Mouse (Mus musculus): ENCODE measurements around the gene Ush1c.

Gene Ush1c

GRCm38 (mm10) chr7:46238346-46238745 lies at the start of gene Ush1c:
TSS of gene Ush1c (minus strand) at chr7:46238503.
- in situ Hi-C loops (cut with MboI; ENCODE audit: low pct_unique_long_range_greater_than_20kb in 1 of 2, low sequenced_read_pairs in 2 of 2, unreplicated experiment in 1 of 2) = no loop called here

- in situ Hi-C loops (cut with MboI; ENCODE audit: low pct_unique_long_range_greater_than_20kb in 1 of 2, low sequenced_read_pairs in 2 of 2, unreplicated experiment in 1 of 2) = no loop called here
These were observed 48.7 kb upstream of the Ush1c start for GRCm38 (mm10) chr7:46287051-46287450.

- in situ Hi-C loops (cut with MboI; ENCODE audit: low pct_unique_long_range_greater_than_20kb in 1 of 2, low sequenced_read_pairs in 2 of 2, unreplicated experiment in 1 of 2) = no loop called here
These were observed 48.1 kb upstream of the Ush1c start for GRCm38 (mm10) chr7:46286391-46286790.

DNA sequence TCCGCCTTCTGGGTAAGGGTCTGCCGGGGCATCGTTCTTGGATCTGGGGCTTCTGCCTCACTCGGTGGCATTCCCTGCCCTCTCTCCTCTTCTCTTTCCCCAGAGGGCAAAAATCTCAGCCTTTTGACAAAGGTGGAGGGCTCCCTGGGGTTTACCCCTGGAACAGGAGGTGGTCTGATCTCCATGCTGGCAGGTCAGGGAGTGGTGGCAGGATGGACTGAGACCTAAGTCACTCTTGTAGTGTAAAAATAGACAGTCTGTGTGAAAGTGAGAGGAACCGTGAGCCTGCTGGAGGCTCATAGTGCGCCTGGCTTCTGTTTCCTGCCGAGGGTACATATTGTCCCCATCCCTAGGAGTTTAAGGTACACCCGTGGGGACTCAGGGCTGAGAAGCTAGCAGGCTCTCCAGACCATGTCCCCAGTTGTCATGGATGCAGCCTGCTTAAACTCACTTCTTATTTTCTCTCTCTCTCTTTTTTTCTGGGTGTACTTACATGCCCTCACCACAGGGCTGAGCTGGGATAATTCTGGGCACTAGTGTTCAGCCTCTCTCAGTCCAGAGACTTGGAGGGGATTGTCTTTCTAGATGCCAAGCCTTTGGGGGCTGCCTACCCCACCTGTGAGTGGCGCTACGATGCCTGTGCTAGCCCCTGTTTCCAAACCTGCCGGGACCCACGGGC lies 47.0 kb upstream of the Ush1c start:
- in situ Hi-C loops (cut with MboI; ENCODE audit: low pct_unique_long_range_greater_than_20kb in 1 of 2, low sequenced_read_pairs in 2 of 2, unreplicated experiment in 1 of 2) = no loop called here

- in situ Hi-C loops (cut with MboI; ENCODE audit: low pct_unique_long_range_greater_than_20kb in 1 of 2, low sequenced_read_pairs in 2 of 2, unreplicated experiment in 1 of 2) = no loop called here
These were observed 45.4 kb upstream of the Ush1c start for GRCm38 (mm10) chr7:46283681-46284080.

- in situ Hi-C loops (cut with MboI; ENCODE audit: low pct_unique_long_range_greater_than_20kb in 1 of 2, low sequenced_read_pairs in 2 of 2, unreplicated experiment in 1 of 2) = no loop called here
These were observed 44.0 kb upstream of the Ush1c start for GRCm38 (mm10) chr7:46282276-46282675.

- in situ Hi-C loops (cut with MboI; ENCODE audit: low pct_unique_long_range_greater_than_20kb in 1 of 2, low sequenced_read_pairs in 2 of 2, unreplicated experiment in 1 of 2) = no loop called here
These were observed 42.6 kb upstream of the Ush1c start for GRCm38 (mm10) chr7:46280896-46281295.

- in situ Hi-C loops (cut with MboI; ENCODE audit: low pct_unique_long_range_greater_than_20kb in 1 of 2, low sequenced_read_pairs in 2 of 2, unreplicated experiment in 1 of 2) = loop anchor here in 1 of 2 experiments (5.0 kb wide), 1 partner anchor 97 kb away; the partner anchor contains the start of gene Myod1
These were observed 41.6 kb upstream of the Ush1c start for GRCm38 (mm10) chr7:46279946-46280345.

DNA sequence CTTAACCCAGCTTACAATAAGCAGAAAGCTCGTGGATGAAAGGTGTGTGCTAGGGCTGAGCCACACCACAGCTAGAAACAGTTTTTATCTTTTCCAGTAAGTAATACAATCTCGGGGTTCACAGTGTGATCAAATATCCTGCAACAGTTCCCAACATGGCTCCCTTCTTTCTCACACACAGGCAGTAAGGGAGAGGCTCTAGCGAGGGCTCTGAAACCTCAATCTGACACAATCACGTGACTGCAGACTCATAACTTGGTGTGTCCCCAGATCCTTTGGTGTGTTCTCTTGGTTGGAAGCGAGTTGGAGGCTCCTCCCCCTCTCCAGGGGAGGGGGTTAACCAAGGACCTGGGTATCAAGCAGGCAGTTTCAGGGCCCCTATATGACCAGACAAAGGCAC lies 37.9 kb upstream of the Ush1c start:
- in situ Hi-C loops (cut with MboI; ENCODE audit: low pct_unique_long_range_greater_than_20kb in 1 of 2, low sequenced_read_pairs in 2 of 2, unreplicated experiment in 1 of 2) = loop anchor here in 1 of 2 experiments (5.0 kb wide), 1 partner anchor 101 kb away; the partner anchor contains the start of gene Myod1

DNA sequence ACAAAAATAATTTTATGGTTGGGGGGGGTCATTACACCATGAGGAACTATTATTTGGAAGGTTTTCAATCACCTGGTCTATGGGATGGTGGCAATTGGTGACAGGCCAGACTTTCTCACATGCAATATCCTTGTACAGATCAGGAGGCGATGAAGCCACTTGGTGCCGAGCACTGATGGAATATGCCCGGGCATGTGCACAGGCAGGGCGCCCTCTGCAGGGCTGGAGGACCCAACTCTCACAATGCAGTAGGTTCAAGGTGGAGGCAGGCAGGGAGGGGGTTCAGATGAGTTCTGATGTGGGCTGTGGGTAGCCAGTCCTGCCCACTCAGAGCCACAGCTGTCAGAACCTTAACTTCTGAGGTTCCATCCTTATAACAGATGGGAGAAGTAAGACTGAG lies 13.5 kb upstream of the Ush1c start:
- in situ Hi-C loops (cut with MboI; ENCODE audit: low pct_unique_long_range_greater_than_20kb in 1 of 2, low sequenced_read_pairs in 2 of 2, unreplicated experiment in 1 of 2) = no loop called here

GRCm38 (mm10) chr7:46247606-46248005 lies 9.3 kb upstream of the Ush1c start:
- in situ Hi-C loops (cut with MboI; ENCODE audit: low pct_unique_long_range_greater_than_20kb in 1 of 2, low sequenced_read_pairs in 2 of 2, unreplicated experiment in 1 of 2) = no loop called here

- in situ Hi-C loops (cut with MboI; ENCODE audit: low pct_unique_long_range_greater_than_20kb in 1 of 2, low sequenced_read_pairs in 2 of 2, unreplicated experiment in 1 of 2) = no loop called here
These were observed 8.6 kb upstream of the Ush1c start for GRCm38 (mm10) chr7:46246876-46247275.

GRCm38 (mm10) chr7:46240696-46241095 lies 2.4 kb upstream of the Ush1c start, which contains the start of gene Otog:
TSS of gene Otog (plus strand) at chr7:46240987.
- in situ Hi-C loops (cut with MboI; ENCODE audit: low pct_unique_long_range_greater_than_20kb in 1 of 2, low sequenced_read_pairs in 2 of 2, unreplicated experiment in 1 of 2) = no loop called here

GRCm38 (mm10) chr7:46240091-46240490 lies 1.8 kb upstream of the Ush1c start:
- in situ Hi-C loops (cut with MboI; ENCODE audit: low pct_unique_long_range_greater_than_20kb in 1 of 2, low sequenced_read_pairs in 2 of 2, unreplicated experiment in 1 of 2) = no loop called here

- in situ Hi-C loops (cut with MboI; ENCODE audit: low pct_unique_long_range_greater_than_20kb in 1 of 2, low sequenced_read_pairs in 2 of 2, unreplicated experiment in 1 of 2) = no loop called here
These were observed 1.1 kb downstream of the Ush1c start for GRCm38 (mm10) chr7:46237192-46237591.

DNA sequence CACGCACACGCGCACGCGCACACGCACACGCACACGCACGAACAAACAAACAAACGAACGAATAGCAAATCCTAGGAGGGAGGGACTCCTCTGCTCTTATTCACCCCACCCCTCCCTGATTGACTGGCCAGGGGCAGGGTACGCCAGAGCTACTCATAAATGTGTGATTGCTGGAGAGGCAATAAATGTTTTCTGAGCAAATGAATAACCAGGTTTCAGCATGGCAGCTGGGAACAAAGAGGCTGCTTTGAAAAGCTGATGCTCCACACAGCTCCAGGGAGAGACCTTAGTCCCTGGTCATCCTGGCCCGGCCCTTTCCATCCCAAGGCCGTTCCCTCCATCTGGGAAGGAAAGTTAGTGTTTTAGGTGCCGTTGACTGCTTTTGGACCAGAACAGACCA lies 1.9 kb downstream of the Ush1c start:
- in situ Hi-C loops (cut with MboI; ENCODE audit: low pct_unique_long_range_greater_than_20kb in 1 of 2, low sequenced_read_pairs in 2 of 2, unreplicated experiment in 1 of 2) = no loop called here

DNA sequence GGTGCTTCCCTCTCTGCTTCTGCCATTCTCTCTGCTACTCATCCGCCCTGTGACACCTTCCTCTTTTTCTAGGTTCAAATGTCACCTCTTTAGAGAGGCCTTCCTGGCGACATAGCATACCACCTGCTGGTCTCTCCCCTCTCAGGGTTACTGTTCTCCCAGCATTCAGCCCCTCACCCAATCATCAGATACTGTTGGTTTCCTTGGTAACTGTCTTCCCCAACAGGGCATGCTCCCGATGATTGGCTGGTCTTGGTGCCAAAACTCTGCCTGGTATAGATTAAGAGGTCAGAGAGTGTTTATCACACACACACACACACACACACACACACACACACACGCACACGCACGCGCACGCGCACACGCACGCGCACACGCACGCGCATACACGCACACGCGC lies 2.4 kb downstream of the Ush1c start:
- in situ Hi-C loops (cut with MboI; ENCODE audit: low pct_unique_long_range_greater_than_20kb in 1 of 2, low sequenced_read_pairs in 2 of 2, unreplicated experiment in 1 of 2) = no loop called here

DNA sequence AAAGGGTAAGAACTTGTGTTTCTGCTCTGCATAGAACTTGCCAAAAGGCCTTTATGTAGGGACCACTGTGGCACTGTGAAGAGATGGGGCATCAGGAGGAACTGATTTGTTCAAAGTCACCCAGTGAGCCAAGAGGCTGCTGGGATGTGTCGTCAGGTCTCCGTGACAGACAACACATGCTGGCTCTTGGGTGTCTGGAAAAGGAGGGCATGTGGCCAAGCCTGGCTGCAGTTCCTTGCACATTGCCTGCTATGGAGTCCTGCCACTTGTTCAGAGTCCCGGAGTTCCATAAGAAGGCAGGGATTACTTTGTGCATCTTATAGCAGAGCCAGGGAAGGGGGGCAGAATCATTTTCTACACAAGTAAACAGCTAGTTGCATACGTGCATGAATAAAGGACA lies 11.4 kb downstream of the Ush1c start:
- in situ Hi-C loops (cut with MboI; ENCODE audit: low pct_unique_long_range_greater_than_20kb in 1 of 2, low sequenced_read_pairs in 2 of 2, unreplicated experiment in 1 of 2) = no loop called here

- in situ Hi-C loops (cut with MboI; ENCODE audit: low pct_unique_long_range_greater_than_20kb in 1 of 2, low sequenced_read_pairs in 2 of 2, unreplicated experiment in 1 of 2) = no loop called here
These were observed 12.1 kb downstream of the Ush1c start for GRCm38 (mm10) chr7:46226253-46226652.

DNA sequence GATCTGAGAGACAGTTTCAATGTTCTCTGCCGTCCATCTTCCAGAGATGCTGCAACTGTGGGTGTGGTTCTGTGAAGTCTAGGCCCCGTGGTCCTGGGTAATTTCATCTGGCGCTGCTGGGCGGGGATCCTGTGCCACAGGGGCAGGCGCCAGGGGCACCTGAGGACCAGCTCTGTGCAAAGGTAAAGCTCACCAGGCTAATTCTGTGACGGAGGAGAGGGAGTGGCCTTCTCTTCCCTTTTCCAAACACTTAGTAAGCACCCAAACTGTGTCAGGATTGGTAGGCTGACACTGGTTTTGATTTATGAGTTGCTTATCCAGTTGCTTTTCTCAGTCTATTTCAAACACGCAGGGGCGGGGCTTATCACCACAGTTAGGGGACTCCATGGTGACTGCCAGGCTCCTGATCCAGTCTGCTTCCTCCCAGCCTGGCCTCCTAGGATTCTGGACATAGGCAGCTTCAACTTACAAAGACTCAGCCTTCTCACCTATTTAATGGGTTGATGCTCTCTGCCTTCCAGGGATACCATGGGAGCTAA lies 17.6 kb downstream of the Ush1c start:
- in situ Hi-C loops (cut with MboI; ENCODE audit: low pct_unique_long_range_greater_than_20kb in 1 of 2, low sequenced_read_pairs in 2 of 2, unreplicated experiment in 1 of 2) = no loop called here
